Mouse (Mus musculus) mature B cell (primary cell): ENCODE results near the gene Lnx2.

ENCODE experiments used
- in situ Hi-C: fragments of 300-500 bp; cut with MboI; formaldehyde crosslinking; loops from 2 replicates; pipeline ENCODE4 v1.14.3; 2019

Gene Lnx2

GRCm38 (mm10) chr5:147020579-147020978 lies 55.8 kb downstream of the Lnx2 start:
- in situ Hi-C loops: no loop called here

GRCm38 (mm10) chr5:147018761-147019160 lies 57.6 kb downstream of the Lnx2 start:
- in situ Hi-C loops: no loop called here

GRCm38 (mm10) chr5:147017526-147017925 lies 58.9 kb downstream of the Lnx2 start:
- in situ Hi-C loops: no loop called here

GRCm38 (mm10) chr5:147016622-147017021 lies 59.8 kb downstream of the Lnx2 start:
- in situ Hi-C loops: no loop called here

GRCm38 (mm10) chr5:147015191-147015590 lies 61.2 kb downstream of the Lnx2 start:
- in situ Hi-C loops: no loop called here

- in situ Hi-C loops: no loop called here
These were observed 62.5 kb downstream of the Lnx2 start for GRCm38 (mm10) chr5:147013845-147014244.

- in situ Hi-C loops: no loop called here
These were observed 65.1 kb downstream of the Lnx2 start for GRCm38 (mm10) chr5:147011333-147011732.

- in situ Hi-C loops: no loop called here
These were observed 73.1 kb downstream of the Lnx2 start for GRCm38 (mm10) chr5:147003303-147003702.

GRCm38 (mm10) chr5:147001312-147001711 lies 75.1 kb downstream of the Lnx2 start:
- in situ Hi-C loops: no loop called here

- in situ Hi-C loops: no loop called here
These were observed 77.6 kb downstream of the Lnx2 start for GRCm38 (mm10) chr5:146998802-146999201.

GRCm38 (mm10) chr5:146996812-146997211 lies 79.6 kb downstream of the Lnx2 start:
- in situ Hi-C loops: no loop called here

GRCm38 (mm10) chr5:146994973-146995372 lies 81.4 kb downstream of the Lnx2 start:
- in situ Hi-C loops: no loop called here

- in situ Hi-C loops: no loop called here
These were observed 82.9 kb downstream of the Lnx2 start for GRCm38 (mm10) chr5:146993509-146993908.

GRCm38 (mm10) chr5:146989051-146989450 lies 87.3 kb downstream of the Lnx2 start:
- in situ Hi-C loops: loop anchor here (10.0 kb wide), 1 partner anchor 246 kb away; no protein-coding TSS in a partner anchor

- in situ Hi-C loops: loop anchor here (10.0 kb wide), 1 partner anchor 247 kb away; no protein-coding TSS in a partner anchor
These were observed 88.8 kb downstream of the Lnx2 start for GRCm38 (mm10) chr5:146987588-146987987.

- in situ Hi-C loops: loop anchor here (10.0 kb wide), 1 partner anchor 249 kb away; no protein-coding TSS in a partner anchor
These were observed 90.5 kb downstream of the Lnx2 start for GRCm38 (mm10) chr5:146985725-146986433.

- in situ Hi-C loops: loop anchor here (10.0 kb wide), 1 partner anchor 252 kb away; no protein-coding TSS in a partner anchor
These were observed 93.2 kb downstream of the Lnx2 start for GRCm38 (mm10) chr5:146983216-146983615.

GRCm38 (mm10) chr5:146981376-146981775 lies 95.0 kb downstream of the Lnx2 start:
- in situ Hi-C loops: loop anchor here (10.0 kb wide), 1 partner anchor 253 kb away; no protein-coding TSS in a partner anchor

GRCm38 (mm10) chr5:146974781-146975123 lies 101.6 kb downstream of the Lnx2 start:
- in situ Hi-C loops: no loop called here

GRCm38 (mm10) chr5:146973858-146974780 lies 102.3 kb downstream of the Lnx2 start:
- in situ Hi-C loops: no loop called here

GRCm38 (mm10) chr5:146973353-146973752 lies 103.0 kb downstream of the Lnx2 start:
- in situ Hi-C loops: no loop called here

- in situ Hi-C loops: no loop called here
These were observed 104.4 kb downstream of the Lnx2 start for GRCm38 (mm10) chr5:146971776-146972561.
